Mouse (Mus musculus) forebrain, embryonic 16.5 days (tissue): ENCODE measurements at regions not wholly inside any gene's neighbourhood (a gene's known extent, or its start where the extent isn't known, plus 50 kb on each side); places are given as distances from the start of the nearest gene placed in this dataset.

Experiments
- ATAC-seq: fragments of 200-750 bp; cut with Nextera tagmentation; 2 replicates; pipeline ENCODE4 v1.8.0; 2017; ENCODE audit warnings: mild to moderate bottlenecking, moderate library complexity
- H3K27ac ChIP-seq: fragments of 300-500 bp; sonication (generic); 2 replicates; pipeline ENCODE4 v1.5.1; 2014; ENCODE audit warnings: low read length, control low read depth
- H3K27me3 ChIP-seq: fragments of 300-500 bp; sonication (generic); replicated peaks from 2 replicates; pipeline ENCODE4 v1.6.1; 2014; ENCODE audit warnings: low read length; ENCODE audit not compliant: control insufficient read depth, insufficient read depth
- H3K36me3 ChIP-seq: fragments of 300-500 bp; sonication (generic); 2 replicates; pipeline ENCODE4 v1.6.1; 2014; ENCODE audit not compliant: control insufficient read depth, insufficient read depth
- H3K4me1 ChIP-seq: fragments of 300-500 bp; sonication (generic); replicated peaks from 2 replicates; pipeline ENCODE4 v1.6.1; 2014; ENCODE audit warnings: low read length; ENCODE audit not compliant: control insufficient read depth, insufficient read depth
- H3K4me2 ChIP-seq: fragments of 300-500 bp; sonication (generic); 2 replicates; pipeline ENCODE4 v1.6.1; 2014; ENCODE audit warnings: mild to moderate bottlenecking, low read length, control low read depth
- H3K4me3 ChIP-seq: fragments of 300-500 bp; sonication (generic); replicated peaks from 2 replicates; pipeline ENCODE4 v1.5.1; 2014; ENCODE audit warnings: mild to moderate bottlenecking, low read length, control low read depth
- H3K9ac ChIP-seq: fragments of 300-500 bp; sonication (generic); replicated peaks from 2 replicates; pipeline ENCODE4 v1.6.1; 2014; ENCODE audit warnings: low read depth, low read length, control low read depth
- H3K9me3 ChIP-seq: fragments of 300-500 bp; sonication (generic); 2 replicates; pipeline ENCODE4 v1.6.1; 2016; ENCODE audit warnings: low read length; ENCODE audit not compliant: control insufficient read depth
- WGBS: fragments of 180-500 bp; shearing (Covaris S2); extraction: QIAGEN DNeasy Blood & Tissue Kit; methylation state at CpG from one replicate; pipeline ENCODE4 v1.1.7; 2014; 5-methylcytosine and 5-hydroxymethylcytosine counted together

- ATAC-seq, result no peak
- H3K27me3 ChIP-seq, result no peaks in the 10 kb centered on the region
- WGBS, result 46% methylated on average over 12 of the region's 12 CpGs
- H3K4me1 ChIP-seq, result no peaks in the 10 kb centered on the region
- no peaks in the 10 kb centered on the region for H3K36me3 ChIP-seq
- H3K27ac ChIP-seq, result no peak overlapping the region
- H3K4me3 ChIP-seq, result no peak overlapping the region
- no peaks in the 10 kb centered on the region for H3K9me3 ChIP-seq
- H3K4me2 ChIP-seq, result no peak overlapping the region
- H3K9ac ChIP-seq, result no peak overlapping the region
Measured at GRCm38 (mm10) chr8:79534271-79534889, 105.0 kb upstream of the Otud4 start.

- no peak overlapping the region for H3K9ac ChIP-seq
- no peak for ATAC-seq
- H3K27ac ChIP-seq, result no peak overlapping the region
- H3K4me3 ChIP-seq, result no peak overlapping the region
- H3K27me3 ChIP-seq, result no peaks in the 10 kb centered on the region
- WGBS, result 27% methylated on average over 4 of the region's 4 CpGs
- H3K36me3 ChIP-seq, result no peaks in the 10 kb centered on the region
- H3K4me1 ChIP-seq, result no peaks in the 10 kb centered on the region
- H3K9me3 ChIP-seq, result no peaks in the 10 kb centered on the region
- no peak overlapping the region for H3K4me2 ChIP-seq
Measured at GRCm38 (mm10) chr8:79529556-79529955, 109.9 kb upstream of the Otud4 start.

- H3K9ac ChIP-seq, result no peak overlapping the region
- H3K36me3 ChIP-seq, result no peaks in the 10 kb centered on the region
- H3K4me1 ChIP-seq, result no peaks in the 10 kb centered on the region
- no peak overlapping the region for H3K4me3 ChIP-seq
- 74% methylated on average over 1 of the region's 1 CpGs for WGBS
- no peaks in the 10 kb centered on the region for H3K27me3 ChIP-seq
- H3K9me3 ChIP-seq, result no peaks in the 10 kb centered on the region
- no peak overlapping the region for H3K4me2 ChIP-seq
- H3K27ac ChIP-seq, result no peak overlapping the region
- no peak for ATAC-seq
Measured at GRCm38 (mm10) chr8:79522040-79522439, 117.4 kb upstream of the Otud4 start.

- Histone ChIP-seq H3K27ac (no peak overlapping the region), H3K9me3 (no peaks in the 10 kb centered on the region), H3K36me3 (no peaks in the 10 kb centered on the region), H3K27me3 (no peaks in the 10 kb centered on the region), H3K9ac (no peak overlapping the region), H3K4me3 (no peak overlapping the region), H3K4me1 (no peaks in the 10 kb centered on the region), H3K4me2 (no peak overlapping the region)
- ATAC-seq, result no peak
- 75% methylated on average over 4 of the region's 4 CpGs for WGBS
Measured at GRCm38 (mm10) chr8:79518966-79519365, 119.6 kb upstream of the Smad1 start.

GRCm38 (mm10) chr8:79515282-79515783 lies 116.0 kb upstream of the Smad1 start:
- H3K9me3 ChIP-seq, result no peaks in the 10 kb centered on the region
- 83% methylated on average over 6 of the region's 6 CpGs for WGBS
- ATAC-seq, result no peak
- H3K4me1 ChIP-seq, result no peaks in the 10 kb centered on the region
- H3K36me3 ChIP-seq, result no peaks in the 10 kb centered on the region
- H3K9ac ChIP-seq, result no peak overlapping the region
- H3K4me3 ChIP-seq, result no peak overlapping the region
- no peaks in the 10 kb centered on the region for H3K27me3 ChIP-seq
- H3K4me2 ChIP-seq, result no peak overlapping the region
- H3K27ac ChIP-seq, result no peak overlapping the region

GRCm38 (mm10) chr8:79514655-79515278 lies 115.4 kb upstream of the Smad1 start:
- H3K36me3 ChIP-seq, result no peaks in the 10 kb centered on the region
- H3K27me3 ChIP-seq, result no peaks in the 10 kb centered on the region
- no peak for ATAC-seq
- H3K9ac ChIP-seq, result no peak overlapping the region
- no peaks in the 10 kb centered on the region for H3K9me3 ChIP-seq
- no peak overlapping the region for H3K4me2 ChIP-seq
- no peaks in the 10 kb centered on the region for H3K4me1 ChIP-seq
- no peak overlapping the region for H3K4me3 ChIP-seq
- WGBS, result 82% methylated on average over 4 of the region's 4 CpGs
- no peak overlapping the region for H3K27ac ChIP-seq

- Histone ChIP-seq H3K4me3 (no peak overlapping the region), H3K27me3 (no peaks in the 10 kb centered on the region), H3K9me3 (no peaks in the 10 kb centered on the region), H3K36me3 (no peaks in the 10 kb centered on the region), H3K4me2 (no peak overlapping the region), H3K4me1 (no peaks in the 10 kb centered on the region), H3K27ac (no peak overlapping the region), H3K9ac (no peak overlapping the region)
- no peak; the same call in 1 of the 2 replicates for ATAC-seq
- 85% methylated on average over 3 of the region's 3 CpGs for WGBS
Measured at GRCm38 (mm10) chr8:79508597-79508996, 109.3 kb upstream of the Smad1 start.

GRCm38 (mm10) chr8:79505381-79505780 lies 106.1 kb upstream of the Smad1 start:
- Histone ChIP-seq H3K9ac (no peak overlapping the region), H3K4me2 (no peak overlapping the region), H3K4me1 (no peaks in the 10 kb centered on the region), H3K4me3 (no peak overlapping the region), H3K36me3 (no peaks in the 10 kb centered on the region), H3K9me3 (no peaks in the 10 kb centered on the region), H3K27ac (no peak overlapping the region), H3K27me3 (no peaks in the 10 kb centered on the region)
- ATAC-seq, result no peak
- 66% methylated on average over 5 of the region's 5 CpGs for WGBS

GRCm38 (mm10) chr8:79503906-79504305 lies 104.6 kb upstream of the Smad1 start:
- H3K4me1 ChIP-seq, result no peaks in the 10 kb centered on the region
- H3K4me2 ChIP-seq, result no peak overlapping the region
- H3K27me3 ChIP-seq, result no peaks in the 10 kb centered on the region
- H3K27ac ChIP-seq, result no peak overlapping the region
- no peak overlapping the region for H3K4me3 ChIP-seq
- WGBS, result 90% methylated on average over 2 of the region's 2 CpGs
- H3K36me3 ChIP-seq, result no peaks in the 10 kb centered on the region
- ATAC-seq, result no peak
- H3K9me3 ChIP-seq, result no peaks in the 10 kb centered on the region
- H3K9ac ChIP-seq, result no peak overlapping the region
